Mouse (Mus musculus) thymus, postnatal 10 days (tissue): Measurements from ENCODE around the gene Glipr1l1.
"Not testable (repeated sequence)": the region's sequence is repeated elsewhere in the genome, so short reads cannot be mapped to it uniquely, and the experiment has no call there.

ENCODE experiments used
- DNase-seq, 2 experiments: peaks; one replicate each; pipeline ENCODE4 v3.0.0; 2021; ENCODE audit warnings: low spot score in 2 of 2

Gene Glipr1l1

DNA sequence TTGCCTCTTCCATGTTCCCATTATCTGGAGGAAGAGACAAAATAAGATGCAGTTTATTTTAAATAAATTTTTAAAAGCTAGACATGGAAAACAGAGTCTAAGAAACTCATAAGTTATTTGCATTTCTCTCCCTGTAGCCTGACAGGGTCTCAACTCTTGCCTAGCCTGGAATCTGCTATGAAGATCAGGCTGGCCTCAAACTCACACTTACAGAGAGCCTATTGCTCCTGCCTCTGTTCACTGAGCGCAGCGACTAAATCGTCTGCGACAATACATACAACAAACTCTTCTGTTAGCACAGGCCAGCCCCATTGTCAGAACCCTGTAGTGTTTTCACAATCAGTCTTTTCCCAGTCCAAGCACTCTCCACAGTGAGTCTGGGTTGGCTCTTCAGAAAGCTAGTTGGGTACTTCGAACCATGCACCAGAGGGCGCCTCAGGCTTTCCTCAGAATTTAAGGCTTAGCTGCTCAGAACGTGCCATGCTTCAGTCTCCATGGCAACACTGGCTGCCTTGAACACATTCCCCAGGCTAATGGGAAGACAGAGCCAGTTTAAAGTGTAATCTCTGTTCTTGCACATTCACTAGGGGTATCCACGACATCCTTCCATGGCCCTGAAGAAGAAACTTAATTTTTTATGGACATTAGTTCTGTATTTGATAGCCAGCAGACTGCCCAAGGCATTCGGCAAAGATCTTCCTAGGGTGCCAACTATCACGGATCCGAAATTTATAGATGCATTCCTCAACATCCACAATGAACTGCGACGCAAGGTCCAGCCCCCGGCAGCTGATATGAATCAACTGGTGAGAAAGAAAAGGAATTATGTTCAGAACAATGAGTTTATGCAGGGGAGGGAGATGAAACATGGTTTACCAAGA, at the start of gene Glipr1l1:
TSS of gene Glipr1l1 (plus strand) at position 488 of the 881 bp plus-strand sequence.
- DNase-seq: no peak

DNA sequence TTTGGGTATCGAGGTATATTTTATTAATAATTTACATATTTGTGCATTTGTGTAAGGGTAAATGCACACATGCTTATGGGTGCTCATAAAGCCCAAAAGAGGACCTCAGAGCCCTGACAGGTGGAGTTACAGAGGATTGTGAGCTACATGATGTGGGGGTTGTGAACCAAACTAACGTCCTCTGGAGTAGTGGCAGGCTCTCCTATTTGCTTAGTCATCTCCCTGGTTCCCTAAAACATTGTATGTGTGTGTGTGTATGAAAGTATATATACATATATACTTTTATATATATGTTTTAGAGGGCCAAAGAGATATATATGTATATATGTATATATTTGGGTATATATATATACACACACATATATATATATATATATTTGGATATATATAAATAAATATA, 36.4 kb upstream of the Glipr1l1 start:
- no peak for DNase-seq

DNA sequence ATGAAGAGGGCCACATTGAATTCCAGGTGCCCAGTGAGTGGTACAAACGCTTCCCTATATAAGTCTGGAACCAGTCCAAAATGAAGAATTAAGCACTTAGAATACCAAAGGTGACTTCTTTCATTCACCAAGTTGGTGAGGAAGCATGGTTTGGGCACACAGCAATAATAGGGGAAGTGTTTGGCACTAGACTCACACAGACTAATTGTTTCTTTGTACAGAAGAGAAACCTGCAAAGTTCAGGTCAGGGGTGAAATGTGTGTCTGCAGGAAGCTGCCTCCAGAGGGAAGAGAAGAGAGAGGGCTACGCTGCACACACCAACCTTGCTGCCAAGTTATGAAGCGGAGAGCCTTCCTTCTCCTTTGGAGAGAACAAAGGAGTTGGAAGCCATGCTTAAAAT, 31.3 kb upstream of the Glipr1l1 start:
- not testable (repeated sequence) for DNase-seq

DNA sequence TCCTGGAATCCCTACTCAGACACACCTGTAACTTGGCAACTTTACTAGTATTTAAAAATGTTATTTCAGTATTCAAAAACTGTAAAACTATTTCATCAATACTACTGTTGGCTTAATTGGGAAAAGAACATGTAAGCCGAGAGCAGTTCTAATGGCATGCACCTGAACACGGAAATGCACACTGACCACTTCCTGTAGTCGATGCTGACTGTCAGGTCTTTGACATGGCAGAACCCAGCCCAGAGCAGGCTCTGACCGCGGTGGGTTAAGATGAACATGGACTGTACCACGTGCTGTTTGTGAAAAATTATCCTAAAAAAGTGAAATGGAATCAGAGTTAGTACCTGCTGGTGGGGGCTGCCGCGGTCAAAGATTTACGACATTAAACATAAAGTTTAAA, 16.5 kb upstream of the Glipr1l1 start:
- DNase-seq: not testable (repeated sequence)

DNA sequence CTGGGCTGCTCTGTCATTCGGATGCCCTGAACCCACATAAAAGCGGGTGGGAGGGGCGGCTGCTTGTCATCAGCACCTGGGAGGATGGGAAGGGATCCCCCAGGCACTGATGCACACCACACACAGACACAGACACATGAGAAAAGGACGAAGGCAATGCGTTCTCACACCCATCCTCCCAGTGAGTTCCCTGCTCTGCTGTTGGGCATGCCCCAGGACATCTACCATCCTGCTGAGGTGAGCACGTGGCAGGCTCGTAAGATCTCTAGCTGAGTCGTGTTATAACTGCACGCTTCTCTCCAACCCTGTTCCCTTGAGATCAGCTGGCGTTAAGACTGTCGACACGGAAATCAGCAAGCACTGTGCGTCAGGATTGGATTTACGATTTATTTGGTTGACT, 15.7 kb upstream of the Glipr1l1 start:
- not testable (repeated sequence) for DNase-seq

DNA sequence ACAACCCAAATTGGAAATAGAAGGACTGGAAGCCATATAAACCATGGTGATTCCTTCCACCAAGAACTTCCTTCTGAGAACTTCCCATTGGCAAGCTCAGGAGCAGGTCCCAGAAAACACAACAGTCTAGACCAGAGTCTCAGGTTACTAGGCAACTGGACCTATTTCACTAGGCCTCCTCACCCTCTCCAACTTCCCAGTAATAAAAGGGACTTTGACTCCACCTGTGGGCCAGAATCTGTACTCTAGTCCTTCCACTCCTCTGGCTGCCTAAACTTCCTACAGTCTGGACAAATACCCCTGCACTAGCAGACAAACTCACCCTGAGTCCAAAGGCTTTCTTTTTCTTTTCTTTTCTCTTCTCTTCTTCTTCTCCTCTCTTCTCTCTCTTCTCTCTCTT, 8.8 kb upstream of the Glipr1l1 start:
- no peak for DNase-seq

DNA sequence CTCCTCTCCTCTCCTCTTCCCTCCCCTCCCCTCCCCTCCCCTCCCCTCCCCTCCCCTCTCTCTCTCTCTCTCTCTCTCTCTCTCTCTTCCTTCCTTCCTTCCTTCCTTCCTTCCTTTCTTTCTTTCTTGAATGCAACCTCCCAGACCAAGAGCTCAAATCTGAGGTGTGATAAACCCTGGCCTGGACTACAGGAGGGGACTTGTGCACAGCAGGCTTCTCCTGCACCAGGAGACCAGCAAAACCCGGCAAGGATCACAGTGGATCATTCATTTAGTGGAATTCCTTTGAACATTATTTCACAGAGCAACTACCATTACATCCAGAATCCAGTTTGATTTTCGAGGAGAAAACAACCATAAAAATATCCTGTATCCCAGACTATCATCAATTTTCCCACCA, 8.0 kb upstream of the Glipr1l1 start:
- DNase-seq: not testable (repeated sequence)

DNA sequence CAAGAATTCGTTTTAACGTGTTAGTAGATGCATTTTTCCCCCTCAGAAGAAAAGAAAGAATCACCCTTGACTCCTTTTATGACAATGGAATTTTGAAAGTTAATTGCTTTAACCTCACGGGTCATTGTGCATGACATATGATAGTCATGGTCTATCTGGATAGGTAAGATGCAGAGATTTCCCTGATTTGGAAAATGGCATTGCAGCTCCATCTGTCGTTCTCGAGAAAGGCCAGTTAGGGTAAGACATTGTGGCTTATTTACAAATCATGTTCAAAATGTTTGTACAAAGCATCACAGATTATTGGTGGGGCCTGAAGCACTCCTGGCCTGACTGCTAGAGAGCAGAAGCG, 570 bp downstream of the Glipr1l1 start:
- not testable (repeated sequence) for DNase-seq

DNA sequence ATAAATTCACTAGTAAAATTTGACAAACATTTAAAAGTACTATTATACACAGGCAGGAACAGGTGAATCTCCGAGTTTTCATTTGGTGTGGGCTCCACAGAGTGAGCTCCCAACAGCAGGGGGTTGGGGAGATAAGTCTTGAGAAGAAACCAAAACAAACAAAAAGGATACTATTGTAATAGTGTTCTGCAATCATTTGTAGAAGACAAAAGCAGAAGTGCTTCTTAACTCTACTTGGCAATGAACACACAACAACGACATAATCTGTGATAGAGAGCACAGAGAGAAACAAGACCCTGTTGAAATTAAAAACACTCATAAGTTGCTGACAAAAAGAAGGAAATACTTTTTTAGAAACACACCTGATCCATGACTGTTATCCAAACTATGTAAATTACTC, 20.1 kb downstream of the Glipr1l1 start:
- no peak for DNase-seq

DNA sequence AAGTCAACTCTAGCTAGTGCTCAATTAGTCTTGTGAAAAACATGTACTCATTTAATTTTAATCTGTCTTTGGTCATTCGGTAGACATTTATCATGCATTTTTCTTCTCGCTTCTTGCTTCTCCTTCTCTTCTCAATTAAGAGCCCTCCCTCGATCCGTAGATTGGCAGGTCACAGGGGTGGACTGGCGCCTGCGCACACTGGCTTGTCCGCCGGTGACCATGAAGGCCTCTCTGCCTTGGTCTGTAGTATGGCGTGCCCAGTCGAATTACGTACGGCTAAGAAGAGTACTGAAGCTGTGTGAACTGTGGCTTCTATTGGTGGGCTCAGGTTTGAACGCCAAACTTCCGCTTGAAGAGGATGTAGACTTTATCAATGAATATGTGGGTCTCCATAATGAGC, 23.2 kb downstream of the Glipr1l1 start, which contains the start of gene Glipr1l2:
TSS of gene Glipr1l2 (plus strand) at position 198 of the 400 bp plus-strand sequence.
- DNase-seq: no peak

DNA sequence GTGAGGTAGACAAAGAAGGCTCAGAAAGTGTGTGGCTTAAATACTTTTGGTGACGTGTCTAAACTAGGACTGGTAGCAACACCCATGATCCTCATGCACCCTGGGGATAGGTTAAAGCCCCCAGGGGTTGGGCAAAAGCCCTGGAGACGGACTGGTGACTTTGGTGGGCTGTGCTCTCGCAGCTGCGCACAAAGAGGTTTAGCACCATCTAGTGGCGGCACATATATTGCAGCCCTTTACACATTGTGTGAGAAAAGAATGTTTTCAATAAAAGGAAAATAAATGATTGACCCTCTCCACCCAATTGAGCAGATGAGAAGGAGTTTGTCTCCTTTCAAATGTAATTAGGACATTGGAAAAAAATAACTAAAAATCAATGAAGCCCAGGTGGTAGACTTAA, 45.8 kb downstream of the Glipr1l1 start:
- peak; percentile 29 to 49 for DNase-seq

DNA sequence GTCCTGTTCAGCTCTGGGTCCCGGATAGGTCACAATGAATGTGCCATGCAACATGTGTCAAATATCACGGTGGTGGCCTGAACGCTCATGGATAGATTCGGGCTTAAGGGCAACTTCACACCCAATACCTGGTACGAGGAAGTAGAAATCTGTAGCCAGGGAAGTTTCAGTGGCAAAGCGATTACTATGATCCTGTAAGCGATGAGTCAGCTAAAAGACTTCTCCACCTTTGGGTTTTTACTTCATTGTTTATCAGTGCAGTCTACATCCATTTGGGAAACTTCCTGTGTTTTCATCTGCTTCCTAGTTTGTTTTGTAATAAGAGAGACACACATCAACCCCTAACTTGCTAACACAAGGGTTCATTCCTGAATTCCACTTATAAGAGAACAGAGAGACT, 50.4 kb downstream of the Glipr1l1 start:
- DNase-seq: no peak

DNA sequence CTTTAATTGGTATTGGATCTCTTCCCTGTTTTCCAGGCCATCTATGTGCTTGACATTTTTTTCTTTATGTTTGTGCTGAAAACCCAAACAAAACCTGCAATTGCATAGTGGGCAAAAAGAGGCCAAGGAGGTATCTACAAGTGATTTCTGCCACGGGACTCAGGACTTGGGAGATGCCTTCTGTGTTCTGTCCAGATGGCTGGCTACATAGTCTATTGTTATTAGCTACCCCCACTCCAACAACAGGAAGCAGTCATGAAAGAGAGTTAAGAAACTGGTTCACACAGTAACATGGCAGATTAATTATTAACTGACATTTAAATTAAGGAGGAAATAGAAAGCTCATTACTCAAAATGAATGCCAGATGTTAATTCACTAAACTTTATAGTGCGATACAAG, 65.1 kb downstream of the Glipr1l1 start:
- DNase-seq: not testable (repeated sequence)

DNA sequence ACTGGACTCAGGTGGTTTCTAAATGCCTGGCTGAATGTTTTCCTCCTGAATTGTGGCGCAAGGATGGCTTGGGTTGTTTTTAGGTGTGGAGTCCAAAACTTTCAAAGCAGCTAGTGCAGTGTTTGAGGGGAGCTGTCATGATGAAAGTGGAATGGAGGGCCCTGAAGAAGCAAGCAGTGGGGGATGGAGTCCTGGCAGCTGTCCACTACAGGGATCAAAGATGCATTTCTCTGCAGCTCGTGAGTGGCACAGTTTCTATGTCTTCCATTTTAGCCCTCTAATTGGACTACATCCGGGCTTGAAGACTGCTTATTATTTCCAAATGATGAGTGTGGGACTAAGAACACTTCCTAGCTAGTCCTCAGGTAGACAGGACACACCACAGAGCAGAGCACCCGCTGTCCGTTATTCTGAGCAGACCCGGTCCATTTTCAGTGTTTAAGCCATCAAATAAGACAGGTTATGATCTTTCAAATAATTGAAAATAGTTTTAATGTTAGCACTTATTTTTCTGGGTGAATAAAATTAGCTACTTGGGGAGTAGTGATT, 67.8 kb downstream of the Glipr1l1 start:
- DNase-seq: not testable (repeated sequence)
